Mouse (Mus musculus): ENCODE data around the gene S100a14. TPM values are rescaled to one million over a fixed set of nuclear protein-coding genes. Genes with fewer than 3 reads are reported as not detected.

S100a14 gene
- total and polyA plus RNA-seq, 2 experiments from 2014 or later: 0.55 TPM; not detected in 1

- no peaks in the 10 kb centered on the region for H3K36me3 ChIP-seq (ENCODE audit: insufficient read depth, low read length)
- no peak for ATAC-seq (ENCODE audit: low FRiP score)
- H3K27ac ChIP-seq (ENCODE audit: low read depth, low read length): no peak overlapping the region
- DNase-seq (ENCODE audit: low spot score): no peak
- no peaks in the 10 kb centered on the region for H3K4me1 ChIP-seq (ENCODE audit: insufficient read depth, low read length)
- H3K27me3 ChIP-seq (ENCODE audit: insufficient read depth, low read length): no peaks in the 10 kb centered on the region
- TF ChIP-seq CTCF (IDR thresholded peaks at IDR 0.05): no peak
- no peak overlapping the region for H3K9ac ChIP-seq (replicated peaks; ENCODE audit: low read length, poor library complexity, severe bottlenecking)
- no peaks in the 10 kb centered on the region for H3K9me3 ChIP-seq (ENCODE audit: low read length)
- no peak overlapping the region for H3K4me3 ChIP-seq (ENCODE audit: low read depth, low read length)
- no peak overlapping the region for H3K4me2 ChIP-seq (ENCODE audit: low read depth, low read length, poor library complexity, severe bottlenecking)
- 86% methylated on average over 7 of the region's 7 CpGs for WGBS
Observed at GRCm38 (mm10) chr3:90527291-90527873, 726 bp downstream of the S100a14 start.

GRCm38 (mm10) chr3:90531713-90532112 lies 5.1 kb downstream of the S100a14 start:
- Histone ChIP-seq H3K4me2 (ENCODE audit: low read depth, low read length, poor library complexity, severe bottlenecking) (no peak overlapping the region), H3K9me3 (ENCODE audit: low read length) (no peaks in the 10 kb centered on the region)
- 77% methylated on average over 5 of the region's 5 CpGs for WGBS

DNA sequence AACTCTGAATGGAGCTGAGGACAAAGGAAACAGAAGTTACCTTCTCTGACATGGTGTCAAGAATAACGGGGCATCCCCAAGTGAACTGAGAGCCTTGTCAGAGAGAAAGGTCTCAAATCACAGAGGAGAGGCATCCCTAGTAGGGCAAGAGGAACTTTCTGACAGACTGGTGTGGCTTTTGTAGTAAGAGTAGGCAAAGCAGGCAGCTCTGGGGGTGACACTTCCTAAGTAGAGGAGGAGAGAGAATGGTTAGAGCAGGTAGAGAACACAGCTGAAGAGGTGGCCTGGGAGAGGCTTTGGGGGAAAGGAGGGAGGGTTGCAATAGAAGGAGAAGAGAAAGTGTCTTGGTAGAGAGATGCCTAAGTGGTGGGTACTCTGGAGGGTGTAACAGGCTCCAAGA lies 8.8 kb downstream of the S100a14 start:
- 86% methylated on average over 1 of the region's 1 CpGs for WGBS
- TF ChIP-seq CTCF (IDR thresholded peaks at IDR 0.05): no peak
- ATAC-seq (ENCODE audit: low FRiP score): no peak

More at GRCm38 (mm10) chr3:90531713-90532112, 5.1 kb downstream of the S100a14 start:
- H3K4me3 ChIP-seq (ENCODE audit: low read depth, low read length): no peak overlapping the region
- TF ChIP-seq CTCF (IDR thresholded peaks at IDR 0.05): no peak
- H3K27me3 ChIP-seq (ENCODE audit: insufficient read depth, low read length): no peaks in the 10 kb centered on the region
- ATAC-seq (ENCODE audit: low FRiP score) (no peak), DNase-seq (ENCODE audit: low spot score) (no peak)
- H3K4me1 ChIP-seq (ENCODE audit: insufficient read depth, low read length): no peaks in the 10 kb centered on the region
- H3K9ac ChIP-seq (replicated peaks; ENCODE audit: low read length, poor library complexity, severe bottlenecking): no peak overlapping the region
- no peaks in the 10 kb centered on the region for H3K36me3 ChIP-seq (ENCODE audit: insufficient read depth, low read length)
- no peak overlapping the region for H3K27ac ChIP-seq (ENCODE audit: low read depth, low read length)

DNA sequence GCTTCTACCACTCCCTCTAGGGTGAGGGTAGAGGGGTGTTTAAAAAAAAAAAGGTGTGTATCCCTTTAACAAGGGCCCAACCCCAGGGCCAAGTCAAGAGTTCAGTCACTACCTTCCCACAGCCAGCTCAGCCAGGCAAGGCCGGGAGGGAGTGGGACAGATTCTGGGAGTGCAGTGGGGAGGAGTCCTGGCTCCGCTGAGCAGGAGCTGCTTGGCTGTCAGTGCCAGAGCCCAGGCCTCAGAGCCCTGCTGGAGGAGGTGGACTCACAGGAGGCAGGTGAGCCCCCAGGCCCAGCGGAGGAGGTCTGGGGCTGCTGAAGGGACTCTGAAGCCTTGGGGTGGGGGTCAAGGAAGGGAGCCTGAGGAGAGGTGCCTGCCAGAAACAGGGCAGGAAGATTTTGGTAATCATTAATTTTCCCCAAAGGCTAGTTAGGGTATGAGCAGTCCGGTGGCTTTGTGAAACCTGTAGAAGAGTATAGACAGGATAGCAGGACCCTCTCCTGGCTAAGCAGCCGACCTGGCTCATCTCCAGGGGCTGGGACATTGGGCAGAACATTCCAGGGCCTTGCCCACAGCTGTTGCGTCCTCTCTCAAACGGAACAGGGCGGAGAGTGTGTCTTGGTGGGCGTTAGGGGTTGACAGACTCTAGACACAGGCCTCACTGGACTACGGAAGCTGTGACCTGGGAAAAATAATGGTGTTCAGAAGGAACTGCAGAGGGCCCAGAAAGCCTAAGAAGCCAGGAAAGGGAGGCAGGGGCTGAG lies 10.7 kb downstream of the S100a14 start, which contains the start of gene S100a16:
Gene S100a16, plus strand, starts transcription at position 114 of the 764 bp plus-strand sequence.
- Histone ChIP-seq H3K9ac (replicated peaks; ENCODE audit: low read length, poor library complexity, severe bottlenecking) (no peak within 1 kb of the TSS), H3K4me3 (ENCODE audit: low read depth, low read length) (no peak within 1 kb of the TSS), H3K4me2 (ENCODE audit: low read depth, low read length, poor library complexity, severe bottlenecking) (0 out of 2 replicates have a peak within 1 kb of the TSS, but pooled peaks have one; percentile 18), H3K4me1 (ENCODE audit: insufficient read depth, low read length) (no peaks in the 10 kb centered on the region), H3K27me3 (ENCODE audit: insufficient read depth, low read length) (no peaks in the 10 kb centered on the region), H3K9me3 (ENCODE audit: low read length) (no peaks in the 10 kb centered on the region), H3K27ac (ENCODE audit: low read depth, low read length) (no peak within 1 kb of the TSS), H3K36me3 (ENCODE audit: insufficient read depth, low read length) (no peaks in the 10 kb centered on the region)
- ATAC-seq (ENCODE audit: low FRiP score) (no peak), DNase-seq (ENCODE audit: low spot score) (peak; percentile 42)
- WGBS: 46% methylated on average over 10 of the region's 10 CpGs
- no peak for TF ChIP-seq CTCF (IDR thresholded peaks at IDR 0.05)

More for the DNA sequence above, 8.8 kb downstream of the S100a14 start:
- Histone ChIP-seq H3K27me3 (ENCODE audit: insufficient read depth, low read length) (no peaks in the 10 kb centered on the region), H3K4me3 (ENCODE audit: low read depth, low read length) (no peak overlapping the region), H3K36me3 (ENCODE audit: insufficient read depth, low read length) (no peaks in the 10 kb centered on the region), H3K9ac (replicated peaks; ENCODE audit: low read length, poor library complexity, severe bottlenecking) (no peak overlapping the region), H3K4me2 (ENCODE audit: low read depth, low read length, poor library complexity, severe bottlenecking) (no peak overlapping the region), H3K27ac (ENCODE audit: low read depth, low read length) (no peak overlapping the region), H3K9me3 (ENCODE audit: low read length) (no peaks in the 10 kb centered on the region), H3K4me1 (ENCODE audit: insufficient read depth, low read length) (no peaks in the 10 kb centered on the region)
- no peak for DNase-seq (ENCODE audit: low spot score)

- H3K9ac ChIP-seq (replicated peaks; ENCODE audit: low read length, poor library complexity, severe bottlenecking): no peak overlapping the region
- no peaks in the 10 kb centered on the region for H3K27me3 ChIP-seq (ENCODE audit: insufficient read depth, low read length)
- no peaks in the 10 kb centered on the region for H3K4me1 ChIP-seq (ENCODE audit: insufficient read depth, low read length)
- H3K4me2 ChIP-seq (ENCODE audit: low read depth, low read length, poor library complexity, severe bottlenecking): no peak overlapping the region
- WGBS: 76% methylated on average over 5 of the region's 5 CpGs
- no peak for ATAC-seq (ENCODE audit: low FRiP score)
- no peak for TF ChIP-seq CTCF (IDR thresholded peaks at IDR 0.05)
- no peaks in the 10 kb centered on the region for H3K9me3 ChIP-seq (ENCODE audit: low read length)
- no peaks in the 10 kb centered on the region for H3K36me3 ChIP-seq (ENCODE audit: insufficient read depth, low read length)
- DNase-seq (ENCODE audit: low spot score): no peak
- no peak overlapping the region for H3K4me3 ChIP-seq (ENCODE audit: low read depth, low read length)
- no peak overlapping the region for H3K27ac ChIP-seq (ENCODE audit: low read depth, low read length)
Observed at GRCm38 (mm10) chr3:90537905-90538296, 11.2 kb downstream of the S100a14 start.

GRCm38 (mm10) chr3:90540904-90541303 lies 14.2 kb downstream of the S100a14 start:
- peak; percentile 21 for DNase-seq (ENCODE audit: low spot score)
- peak; percentile 67 for ATAC-seq (ENCODE audit: low FRiP score)
- H3K4me3 ChIP-seq (ENCODE audit: low read depth, low read length): no peak overlapping the region
- WGBS: 31% methylated on average over 4 of the region's 4 CpGs
- H3K9me3 ChIP-seq (ENCODE audit: low read length): no peaks in the 10 kb centered on the region
- H3K36me3 ChIP-seq (ENCODE audit: insufficient read depth, low read length): no peaks in the 10 kb centered on the region
- peak overlapping the region; percentile 43; the same call in 1 of the 2 replicates for H3K27ac ChIP-seq (ENCODE audit: low read depth, low read length)
- no peak overlapping the region for H3K9ac ChIP-seq (replicated peaks; ENCODE audit: low read length, poor library complexity, severe bottlenecking)
- no peaks in the 10 kb centered on the region for H3K4me1 ChIP-seq (ENCODE audit: insufficient read depth, low read length)
- no peaks in the 10 kb centered on the region for H3K27me3 ChIP-seq (ENCODE audit: insufficient read depth, low read length)
- TF ChIP-seq CTCF (IDR thresholded peaks at IDR 0.05): no peak
- no peak overlapping the region for H3K4me2 ChIP-seq (ENCODE audit: low read depth, low read length, poor library complexity, severe bottlenecking)
